Mouse (Mus musculus) duodenum, adult 2 months (tissue): Measurements from ENCODE around the gene Ifi35. TPM values are rescaled to one million over a fixed set of nuclear protein-coding genes. Genes with fewer than 3 reads are reported as not detected.

ENCODE experiments used
- polyA plus RNA-seq: library from polyadenylated mRNA; depleted of rRNA; stranded (reverse); fragments of >200 nt; gene quantifications from 2 replicates; pipeline ENCODE4 v1.2.3, GENCODE M21; 2012; ENCODE audit warnings: low replicate concordance; rRNA removed

Ifi35 gene
- 61.7 and 136 TPM in 2 replicates for polyA plus RNA-seq

DNA sequence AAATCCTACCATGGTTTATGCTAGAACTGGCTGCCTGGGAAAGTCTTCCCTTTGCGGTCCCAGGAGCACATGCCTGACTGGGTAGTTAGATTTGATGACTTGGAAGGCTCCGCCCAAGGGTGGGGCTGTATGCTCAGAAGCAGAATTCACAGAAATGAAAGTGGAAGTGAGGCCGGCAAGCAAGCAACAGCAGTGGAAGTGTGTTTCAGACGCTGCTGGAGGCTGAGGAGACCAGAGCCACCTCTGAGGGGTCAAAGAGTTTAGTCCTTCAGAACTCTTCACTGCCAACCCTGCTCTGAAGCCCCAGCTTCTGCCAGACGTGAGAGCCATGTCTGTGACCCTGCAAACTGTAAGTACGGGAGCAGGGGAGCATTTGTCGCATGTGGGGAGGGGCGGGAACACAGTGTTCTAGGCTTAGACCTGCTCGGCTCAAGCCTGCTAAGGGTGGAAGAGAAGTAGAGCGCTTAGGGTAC lies at the start of gene Ifi35:
TSS of gene Ifi35 (plus strand) at position 134 of the 473 bp plus-strand sequence.

DNA sequence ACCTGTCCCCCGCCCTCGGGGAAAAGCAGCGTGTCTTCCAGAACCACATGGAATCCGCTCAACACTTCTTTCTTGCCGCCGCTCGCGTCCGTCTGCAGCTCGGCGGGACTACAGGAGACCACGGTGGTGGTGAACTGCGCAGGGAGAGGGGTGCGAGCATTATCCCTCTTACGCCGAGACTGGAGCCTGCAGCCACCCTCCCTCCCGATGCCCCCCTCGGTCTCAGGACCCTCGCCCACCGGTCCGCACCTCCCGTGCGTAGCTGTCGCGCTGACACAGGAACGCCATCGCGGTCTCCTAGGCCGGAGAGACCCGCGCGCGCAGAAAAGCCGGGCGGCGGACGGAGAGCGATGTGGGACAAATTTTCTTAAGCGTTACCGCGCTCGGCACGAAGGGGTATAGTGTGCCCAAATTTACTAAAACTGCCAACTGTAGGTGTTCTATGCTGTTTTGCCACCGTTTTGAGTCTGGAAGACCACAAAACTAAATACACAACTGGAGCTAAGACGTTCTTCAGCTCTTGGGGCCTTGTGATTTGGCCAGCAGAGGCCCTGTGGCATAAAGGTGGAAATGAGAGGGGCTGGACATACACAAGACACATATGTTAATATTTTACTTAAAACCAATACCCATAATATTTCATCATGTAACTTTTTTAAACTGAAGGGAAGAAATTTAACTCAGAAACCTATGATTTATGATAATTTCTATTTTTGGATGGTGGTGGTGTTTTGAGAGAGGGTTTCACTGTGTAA lies 30.9 kb upstream of the Ifi35 start, which contains the start of gene Aarsd1:
TSS of gene Aarsd1 (minus strand) at position 515 of the 755 bp plus-strand sequence.

GRCm38 (mm10) chr11:101424105-101424851 lies 23.9 kb upstream of the Ifi35 start, which contains the start of gene Gm27029:
Gm27029 (minus strand) TSS chr11:101424796.

GRCm38 (mm10) chr11:101424925-101425813 lies 23.0 kb upstream of the Ifi35 start, which contains the start of the genes Rundc1 and Ptges3l:
Rundc1 (plus strand) TSS chr11:101425085.
Ptges3l (minus strand) TSS chr11:101425333.

DNA sequence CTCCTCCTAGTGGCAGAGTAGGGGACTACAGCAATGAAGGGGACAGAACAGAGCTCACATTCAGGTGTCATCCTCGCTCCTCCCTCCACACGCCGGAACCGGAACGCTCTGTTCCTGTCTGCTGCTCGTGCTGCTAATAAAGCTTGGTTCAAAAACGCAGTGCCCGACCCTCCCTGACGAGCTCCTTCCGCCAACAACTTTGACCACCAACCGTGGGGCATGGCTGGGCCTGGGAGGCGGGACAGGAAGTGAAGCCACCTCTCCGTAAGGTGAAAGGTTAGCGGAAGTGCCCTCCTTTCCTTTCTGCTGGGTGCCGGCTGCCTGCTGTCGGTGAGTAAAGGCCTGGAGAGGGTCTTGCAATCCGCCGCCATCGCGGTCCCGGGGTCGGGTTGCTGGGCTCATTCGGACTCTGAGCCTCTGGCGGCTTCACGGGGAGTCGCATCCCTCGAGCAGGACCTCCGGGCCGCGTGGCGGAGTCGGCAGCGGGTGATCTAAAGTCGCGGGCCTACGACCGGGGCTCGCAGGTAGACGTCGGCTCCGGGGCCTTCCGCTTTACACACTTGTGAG lies 6.0 kb upstream of the Ifi35 start, which contains the start of gene Rpl27:
TSS of gene Rpl27 (plus strand) at position 172 of the 567 bp plus-strand sequence.

DNA sequence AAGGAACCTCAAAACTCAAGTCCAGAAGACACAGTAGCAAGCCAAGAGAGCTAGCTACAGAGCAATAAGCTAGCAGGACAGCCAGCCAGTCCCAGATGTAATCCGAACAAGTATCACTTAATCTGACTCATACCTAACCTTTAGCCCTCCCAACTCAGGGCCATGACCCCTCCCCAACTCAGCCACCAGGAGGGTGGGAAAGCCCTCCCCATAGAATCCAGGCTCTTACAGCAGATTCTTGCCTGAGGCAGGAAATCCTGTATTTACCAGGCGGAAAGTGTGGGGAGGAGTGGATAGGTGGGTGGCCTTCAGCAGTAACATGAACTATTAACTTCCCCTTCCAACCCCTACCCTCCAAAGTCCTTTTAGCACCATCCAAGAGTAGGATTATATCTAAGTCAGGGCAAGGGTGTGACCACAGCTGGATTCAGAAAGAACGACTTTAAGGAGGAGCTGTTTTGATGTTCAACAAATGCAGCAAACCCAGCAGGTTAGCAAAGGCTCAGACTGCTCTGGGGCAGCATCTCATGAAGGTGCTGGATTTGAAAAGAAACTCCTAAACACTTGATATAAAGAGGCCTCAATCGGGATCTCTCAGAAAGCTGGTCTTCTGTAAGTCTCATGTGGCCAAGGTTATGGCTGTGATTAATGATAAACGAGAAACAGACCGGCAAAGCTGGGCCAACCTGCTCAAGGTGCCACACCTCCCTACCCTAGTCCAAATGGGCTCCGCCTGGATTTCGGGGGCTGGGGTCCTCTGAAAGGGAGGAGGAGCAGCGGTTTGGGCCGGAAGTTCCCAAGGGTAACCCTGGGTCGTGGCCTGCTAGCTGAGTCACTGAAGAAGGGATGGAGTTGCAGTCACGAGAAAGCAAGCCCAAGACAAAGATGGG lies 16.2 kb downstream of the Ifi35 start, which contains the start of gene Rnd2:
TSS of gene Rnd2 (plus strand) at position 789 of the 890 bp plus-strand sequence.

DNA sequence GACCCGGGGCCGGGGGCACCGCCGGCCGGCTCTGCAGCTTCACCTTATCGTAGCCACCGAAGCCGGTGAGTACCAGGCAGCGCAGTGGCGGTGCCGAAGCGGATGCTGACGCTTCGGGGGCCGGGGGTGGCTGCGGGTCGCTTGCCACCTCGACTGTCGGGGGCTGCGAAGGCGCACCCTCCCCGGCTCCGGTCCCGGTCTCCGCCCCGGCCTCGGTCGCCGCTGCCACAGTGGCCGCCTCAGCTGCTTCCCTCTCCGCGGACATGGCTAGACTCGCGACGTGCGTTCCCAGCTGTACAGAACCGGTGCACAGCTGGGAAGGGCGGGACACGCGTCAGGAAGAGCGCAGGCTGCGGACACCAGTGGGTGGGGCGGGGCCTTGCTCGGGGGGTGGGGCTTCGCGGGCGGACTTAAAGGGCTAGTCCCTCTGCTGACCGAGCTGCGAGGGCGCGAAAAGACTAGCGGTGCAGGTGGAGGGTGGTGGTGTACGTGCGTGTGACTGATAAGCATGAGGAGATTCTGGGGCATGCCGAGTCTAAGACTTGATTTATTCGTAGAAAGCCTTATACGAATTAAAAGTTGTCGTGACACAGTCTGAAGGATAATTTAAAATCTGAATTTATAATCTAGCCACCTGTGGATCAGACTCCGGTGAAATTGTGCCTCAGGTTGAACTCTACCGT lies 17.8 kb downstream of the Ifi35 start, which contains the start of gene Vat1:
TSS of gene Vat1 (minus strand) at position 362 of the 683 bp plus-strand sequence.

Other genes starting within 250 kb of the Ifi35 start
- 16.0 and 18.3 TPM in 2 replicates for gene Ezh1, start 221.9 kb upstream of the Ifi35 start, polyA plus RNA-seq
- gene Ramp2, start 202.4 kb upstream of the Ifi35 start, polyA plus RNA-seq: 30.1 and 31.9 TPM in 2 replicates
- gene Vps25, start 194.7 kb upstream of the Ifi35 start, polyA plus RNA-seq: 87.6 and 146 TPM in 2 replicates
- gene Wnk4, start 187.8 kb upstream of the Ifi35 start, polyA plus RNA-seq: 5.5 and 6.8 TPM in 2 replicates
- 0.22 and 0.28 TPM in 2 replicates for gene Cntd1, start 169.4 kb upstream of the Ifi35 start, polyA plus RNA-seq
- 579 and 638 TPM in 2 replicates for gene Coa3, start 169.3 kb upstream of the Ifi35 start, polyA plus RNA-seq
- 87.7 and 128 TPM in 2 replicates for gene Becn1, start 146.1 kb upstream of the Ifi35 start, polyA plus RNA-seq
- 22.3 and 29.3 TPM in 2 replicates for gene Psme3, start 132.2 kb upstream of the Ifi35 start, polyA plus RNA-seq
- 5.0 TPM in 2 replicates for gene Aoc2, start 123.3 kb upstream of the Ifi35 start, polyA plus RNA-seq
- 5.4 and 11.8 TPM in 2 replicates for gene Aoc3, start 117.8 kb upstream of the Ifi35 start, polyA plus RNA-seq
- 9.9 and 11.1 TPM in 2 replicates for gene G6pc, start 80.8 kb upstream of the Ifi35 start, polyA plus RNA-seq
- 13.6 TPM in 2 replicates for gene Aarsd1, start 30.8 kb upstream of the Ifi35 start, polyA plus RNA-seq
- 0.11 TPM in 1 of 2 replicates, not detected in the other for gene Gm27029, start 23.6 kb upstream of the Ifi35 start, polyA plus RNA-seq
- gene Rundc1, start 23.3 kb upstream of the Ifi35 start, polyA plus RNA-seq: 18.1 and 22.8 TPM in 2 replicates
- gene Ptges3l, start 23.1 kb upstream of the Ifi35 start, polyA plus RNA-seq: 0.34 and 2.0 TPM in 2 replicates
- 134 and 144 TPM in 2 replicates for gene Rpl27, start 6.1 kb upstream of the Ifi35 start, polyA plus RNA-seq
- 23.1 and 34.7 TPM in 2 replicates for gene Rnd2, start 16.6 kb downstream of the Ifi35 start, polyA plus RNA-seq
- gene Vat1, start 17.8 kb downstream of the Ifi35 start, polyA plus RNA-seq: 170 and 324 TPM in 2 replicates
- 0.20 and 0.68 TPM in 2 replicates for gene Brca1, start 103.5 kb downstream of the Ifi35 start, polyA plus RNA-seq
- 74.9 and 83.4 TPM in 2 replicates for gene Nbr1, start 103.7 kb downstream of the Ifi35 start, polyA plus RNA-seq
- gene Tmem106a, start 133.8 kb downstream of the Ifi35 start, polyA plus RNA-seq: 96.7 and 179 TPM in 2 replicates
- not detected in 2 replicates for gene Gm11634, start 150.8 kb downstream of the Ifi35 start, polyA plus RNA-seq
- 11.4 and 13.6 TPM in 2 replicates for gene Rdm1, start 178.8 kb downstream of the Ifi35 start, polyA plus RNA-seq
- gene Arl4d, start 217.1 kb downstream of the Ifi35 start, polyA plus RNA-seq: 6.5 and 16.5 TPM in 2 replicates